Mouse (Mus musculus) liver, adult (tissue): ENCODE data around the gene Carns1.

Experiments used
- GATA4 ChIP-seq: IDR thresholded peaks from 2 replicates; pipeline ENCODE4 v1.6.1; 2014; ENCODE audit warnings: mild to moderate bottlenecking, low read length; ENCODE audit not compliant: insufficient replicate concordance

The Carns1 gene

DNA sequence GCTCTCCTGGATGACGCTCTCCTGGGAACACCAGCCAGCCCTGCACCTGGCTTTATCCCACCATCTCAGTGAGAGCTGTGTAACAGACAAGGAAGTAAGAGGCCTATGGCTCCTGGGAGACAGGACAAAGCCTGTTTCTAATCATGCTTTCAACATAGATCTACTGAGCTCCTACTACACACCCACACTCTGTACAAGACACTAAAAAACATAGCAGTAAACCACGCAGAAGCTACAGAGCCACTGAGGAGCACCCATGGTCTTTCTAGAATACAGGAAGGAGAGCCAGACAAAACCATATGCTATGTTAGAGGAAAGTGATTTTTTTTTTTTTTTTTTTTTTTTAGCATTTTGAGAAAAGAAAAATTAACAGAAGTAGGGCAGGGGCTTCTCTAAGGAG, 56.9 kb downstream of the Carns1 start:
- TF ChIP-seq GATA4 = no peak

DNA sequence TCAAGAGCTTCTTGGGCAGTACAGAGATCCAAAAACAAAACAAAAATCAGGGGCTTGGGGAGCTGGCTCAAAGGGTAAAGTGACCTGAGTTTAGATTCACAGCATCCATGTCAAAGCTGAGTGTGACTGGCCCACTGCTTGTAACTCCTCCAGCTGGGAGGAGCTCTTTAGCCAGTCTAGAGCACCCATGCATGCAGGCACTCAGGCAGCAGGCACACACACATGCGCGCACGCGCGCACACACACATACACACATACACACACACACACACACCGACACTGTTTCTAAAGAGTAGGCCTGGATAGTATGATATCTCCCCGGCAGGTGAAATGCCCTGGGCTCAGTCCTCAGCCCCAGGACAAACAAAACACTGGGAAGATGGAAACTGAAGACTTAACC, 58.3 kb downstream of the Carns1 start:
- no peak for TF ChIP-seq GATA4

DNA sequence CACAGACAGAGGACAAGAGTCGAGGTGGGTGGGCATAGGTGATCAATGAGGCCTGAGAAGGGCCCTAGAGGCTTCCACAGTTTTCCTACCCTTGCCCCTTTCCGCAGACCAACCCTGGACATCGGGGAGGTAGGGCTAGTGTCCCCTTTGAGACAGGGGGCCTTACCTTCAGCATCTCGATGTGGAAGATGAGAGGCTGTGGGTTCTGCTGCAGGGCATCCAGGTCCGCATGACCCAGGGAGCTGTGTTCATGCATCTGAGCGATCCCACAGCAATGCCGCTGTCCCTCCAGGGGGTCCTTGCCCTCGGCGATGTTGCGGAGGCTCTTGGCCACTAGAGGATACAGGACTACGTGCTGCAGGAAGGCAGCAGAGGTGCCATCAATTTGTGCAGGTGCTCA, 59.5 kb downstream of the Carns1 start:
- no peak for TF ChIP-seq GATA4

DNA sequence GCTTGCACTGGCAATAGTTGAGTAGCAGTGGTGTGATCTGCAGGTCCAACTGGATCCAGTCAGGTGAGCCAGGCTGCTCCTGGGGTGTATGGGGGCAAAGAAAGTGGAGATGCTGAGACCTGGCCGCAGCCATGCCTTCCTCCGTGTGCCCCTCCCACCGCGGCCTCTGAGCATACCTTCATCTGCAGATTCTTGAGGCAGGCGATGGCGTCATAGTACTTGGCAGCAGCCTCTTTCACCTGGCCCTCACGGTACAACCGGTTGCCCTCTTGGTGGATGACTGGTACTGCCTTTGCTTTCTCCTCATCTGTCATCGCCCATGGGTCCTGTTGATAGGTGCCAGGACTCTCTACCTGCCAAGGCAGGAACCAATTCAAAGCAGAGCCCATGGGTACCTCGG, 60.1 kb downstream of the Carns1 start:
- TF ChIP-seq GATA4 = no peak

DNA sequence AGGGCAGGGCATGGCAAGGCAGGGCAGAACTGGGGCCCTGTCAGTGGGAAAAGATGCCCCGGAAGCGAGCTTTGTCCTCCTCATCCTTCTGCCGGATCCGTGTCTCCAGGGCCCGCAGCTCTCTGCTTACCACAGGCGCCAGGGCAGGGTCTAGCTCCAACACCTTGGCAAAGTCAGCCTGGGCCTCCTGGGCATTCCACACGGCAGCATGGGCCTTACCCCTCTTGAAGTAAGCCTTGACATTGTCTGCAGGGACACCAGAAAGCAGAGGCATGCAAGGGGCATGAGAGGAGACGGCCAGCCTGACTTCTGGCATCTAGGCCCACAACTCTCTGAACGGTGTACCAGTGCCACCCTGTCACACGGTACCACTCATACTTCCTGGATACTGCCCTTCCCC, 60.7 kb downstream of the Carns1 start:
- TF ChIP-seq GATA4 = no peak
